Mouse (Mus musculus): ENCODE results near the gene Tex19.1. TPM values are rescaled to one million over a fixed set of nuclear protein-coding genes. Genes with fewer than 3 reads are reported as not detected.
"Not testable (repeated sequence)": the region's sequence is repeated elsewhere in the genome, so short reads cannot be mapped to it uniquely, and the experiment has no call there.

Tex19.1 gene
- not detected in 2 replicates for polyA plus RNA-seq (2014; fragmentation: Nextera tagmentation; extraction: Ambion mirVana)

DNA sequence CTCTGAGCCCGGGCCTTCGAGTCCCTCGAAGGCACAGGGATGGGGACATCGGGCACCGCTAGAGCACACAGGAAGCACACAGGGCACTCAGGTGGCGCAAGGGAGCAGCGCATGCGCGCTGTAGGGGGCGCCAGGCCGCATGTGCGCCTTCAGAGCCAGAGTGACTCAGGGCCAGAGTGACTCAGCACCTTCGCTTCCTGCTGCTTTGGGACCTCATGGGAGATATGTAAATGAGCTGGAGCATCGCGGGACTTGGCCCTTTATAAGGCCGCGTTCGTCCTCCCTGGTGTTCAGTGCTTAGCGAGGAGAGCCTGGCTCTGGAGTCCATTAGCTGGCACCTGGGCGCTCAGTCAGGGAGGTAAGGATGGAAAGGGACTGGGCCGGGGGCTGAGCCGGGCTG is at the start of gene Tex19.1:
Gene Tex19.1 (plus strand): TSS at position 279 of the 400 bp plus-strand sequence.
- H3K27ac ChIP-seq (ENCODE audit: low read depth, low read length): no peak within 1 kb of the TSS

GRCm38 (mm10) chr11:121099762-121100161 is 46.2 kb upstream of the Tex19.1 start:
- H3K9ac ChIP-seq (ENCODE audit: low read length): no peak overlapping the region
- H3K27ac ChIP-seq (ENCODE audit: low read depth, low read length): no peak overlapping the region
- no peak overlapping the region for H3K4me3 ChIP-seq (ENCODE audit: low read depth, low read length)
- no peaks in the 10 kb centered on the region for H3K4me1 ChIP-seq (replicated peaks; ENCODE audit: control insufficient read depth, insufficient read depth, low read length)
- ATAC-seq (replicated peaks; ENCODE audit: low FRiP score) (no peak), DNase-seq (ENCODE audit: low spot score) (no peak)
- no peaks in the 10 kb centered on the region for H3K36me3 ChIP-seq (ENCODE audit: control insufficient read depth, insufficient read depth, low read length)
- no peaks in the 10 kb centered on the region for H3K27me3 ChIP-seq (ENCODE audit: control insufficient read depth, insufficient read depth, low read length)
- WGBS: 81% methylated on average over 7 of the region's 7 CpGs
- H3K9me3 ChIP-seq (ENCODE audit: control insufficient read depth, low read length): no peaks in the 10 kb centered on the region
- H3K4me2 ChIP-seq (ENCODE audit: low read depth, low read length, severe bottlenecking): no peak overlapping the region

More for the DNA sequence above, at the start of gene Tex19.1:
- Histone ChIP-seq H3K9ac (ENCODE audit: low read length) (no peak within 1 kb of the TSS), H3K4me2 (ENCODE audit: low read depth, low read length, severe bottlenecking) (no peak within 1 kb of the TSS), H3K9me3 (ENCODE audit: control insufficient read depth, low read length) (no peaks in the 10 kb centered on the region), H3K4me1 (replicated peaks; ENCODE audit: control insufficient read depth, insufficient read depth, low read length) (no peaks in the 10 kb centered on the region), H3K27me3 (ENCODE audit: control insufficient read depth, insufficient read depth, low read length) (no peaks in the 10 kb centered on the region), H3K4me3 (ENCODE audit: low read depth, low read length) (no peak within 1 kb of the TSS), H3K36me3 (ENCODE audit: control insufficient read depth, insufficient read depth, low read length) (no peaks in the 10 kb centered on the region)
- DNase-seq (ENCODE audit: low spot score): no peak
- WGBS: 93% methylated on average over 22 of the region's 22 CpGs
- no peak for ATAC-seq (replicated peaks; ENCODE audit: low FRiP score)

GRCm38 (mm10) chr11:121100692-121101091 is 45.3 kb upstream of the Tex19.1 start:
- Histone ChIP-seq H3K4me2 (ENCODE audit: low read depth, low read length, severe bottlenecking) (no peak overlapping the region), H3K36me3 (ENCODE audit: control insufficient read depth, insufficient read depth, low read length) (no peaks in the 10 kb centered on the region), H3K27me3 (ENCODE audit: control insufficient read depth, insufficient read depth, low read length) (no peaks in the 10 kb centered on the region), H3K9ac (ENCODE audit: low read length) (no peak overlapping the region), H3K4me3 (ENCODE audit: low read depth, low read length) (no peak overlapping the region), H3K4me1 (replicated peaks; ENCODE audit: control insufficient read depth, insufficient read depth, low read length) (no peaks in the 10 kb centered on the region), H3K9me3 (ENCODE audit: control insufficient read depth, low read length) (no peaks in the 10 kb centered on the region), H3K27ac (ENCODE audit: low read depth, low read length) (no peak overlapping the region)
- no peak for ATAC-seq (replicated peaks; ENCODE audit: low FRiP score)
- WGBS: 76% methylated on average over 7 of the region's 7 CpGs
- no peak for DNase-seq (ENCODE audit: low spot score)

DNA sequence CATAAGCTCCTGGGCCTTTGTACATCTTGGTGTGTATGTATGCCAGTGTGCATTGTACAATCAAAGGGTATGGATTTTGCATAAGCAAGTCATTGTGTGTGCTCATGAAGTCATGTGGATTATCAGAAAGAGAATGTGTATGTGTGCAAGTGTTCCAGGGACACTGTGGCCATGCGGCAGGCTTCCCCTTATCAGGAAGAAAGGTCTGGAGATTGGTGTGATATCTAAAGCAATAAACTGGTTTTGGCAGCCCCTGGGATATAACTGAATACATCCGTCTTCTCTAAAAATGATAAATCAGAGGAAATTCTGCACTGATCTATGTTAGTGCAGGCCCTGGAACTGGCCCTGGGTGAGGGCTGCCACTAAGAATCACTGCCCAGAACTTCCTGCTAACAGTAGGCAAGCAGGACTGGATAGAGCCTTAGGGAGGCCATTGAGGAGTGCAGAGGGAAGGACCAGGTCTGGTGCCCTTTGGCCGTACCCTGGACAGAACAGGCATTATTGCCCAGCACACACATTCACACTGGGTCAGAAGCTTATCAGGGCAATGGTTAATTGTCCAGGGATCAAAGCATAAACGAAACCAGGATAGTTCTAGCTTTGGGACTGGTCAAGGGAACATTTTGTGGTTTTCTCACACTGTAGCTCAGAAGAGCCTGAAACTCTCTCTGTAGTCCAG is 44.7 kb upstream of the Tex19.1 start:
- H3K27me3 ChIP-seq (ENCODE audit: control insufficient read depth, insufficient read depth, low read length): no peaks in the 10 kb centered on the region
- no peak for DNase-seq (ENCODE audit: low spot score)
- H3K4me3 ChIP-seq (ENCODE audit: low read depth, low read length): no peak overlapping the region
- no peaks in the 10 kb centered on the region for H3K4me1 ChIP-seq (replicated peaks; ENCODE audit: control insufficient read depth, insufficient read depth, low read length)
- no peak overlapping the region for H3K27ac ChIP-seq (ENCODE audit: low read depth, low read length)
- no peak overlapping the region for H3K4me2 ChIP-seq (ENCODE audit: low read depth, low read length, severe bottlenecking)
- no peak overlapping the region for H3K9ac ChIP-seq (ENCODE audit: low read length)
- H3K36me3 ChIP-seq (ENCODE audit: control insufficient read depth, insufficient read depth, low read length): no peaks in the 10 kb centered on the region
- H3K9me3 ChIP-seq (ENCODE audit: control insufficient read depth, low read length): no peaks in the 10 kb centered on the region
- no peak for ATAC-seq (replicated peaks; ENCODE audit: low FRiP score)
- WGBS: 87% methylated on average over 4 of the region's 4 CpGs

GRCm38 (mm10) chr11:121107242-121107641 is 38.7 kb upstream of the Tex19.1 start:
- H3K4me2 ChIP-seq (ENCODE audit: low read depth, low read length, severe bottlenecking); H3K4me3 ChIP-seq (ENCODE audit: low read depth, low read length); DNase-seq (ENCODE audit: low spot score); H3K36me3 ChIP-seq (ENCODE audit: control insufficient read depth, insufficient read depth, low read length); H3K27ac ChIP-seq (ENCODE audit: low read depth, low read length); H3K27me3 ChIP-seq (ENCODE audit: control insufficient read depth, insufficient read depth, low read length); H3K4me1 ChIP-seq (replicated peaks; ENCODE audit: control insufficient read depth, insufficient read depth, low read length); ATAC-seq (replicated peaks; ENCODE audit: low FRiP score); H3K9ac ChIP-seq (ENCODE audit: low read length); H3K9me3 ChIP-seq (ENCODE audit: control insufficient read depth, low read length): not testable (repeated sequence)
- 70% methylated on average over 1 of the region's 1 CpGs for WGBS

DNA sequence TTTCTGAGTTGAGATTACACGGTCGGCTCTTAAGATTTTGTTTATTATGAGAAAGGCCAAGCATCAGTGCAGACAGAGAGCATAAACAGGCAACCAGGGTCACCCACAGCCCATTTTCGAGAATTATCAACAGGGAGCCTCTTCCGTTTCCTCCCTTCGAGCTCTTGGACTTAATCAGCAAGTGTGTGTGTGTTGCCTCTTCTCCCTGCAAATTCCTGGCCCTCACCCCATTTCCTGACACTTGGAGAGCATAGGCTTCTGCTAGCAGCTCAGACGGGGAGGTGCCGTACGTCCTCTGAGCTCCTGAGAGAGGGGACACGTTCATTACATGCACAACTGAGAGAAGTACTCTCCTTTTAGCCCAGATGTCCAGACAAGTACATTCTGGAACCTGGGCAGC is 37.9 kb upstream of the Tex19.1 start:
- ATAC-seq (replicated peaks; ENCODE audit: low FRiP score): no peak
- no peak overlapping the region for H3K4me2 ChIP-seq (ENCODE audit: low read depth, low read length, severe bottlenecking)
- H3K36me3 ChIP-seq (ENCODE audit: control insufficient read depth, insufficient read depth, low read length): no peaks in the 10 kb centered on the region
- H3K27me3 ChIP-seq (ENCODE audit: control insufficient read depth, insufficient read depth, low read length): no peaks in the 10 kb centered on the region
- no peak overlapping the region for H3K9ac ChIP-seq (ENCODE audit: low read length)
- H3K27ac ChIP-seq (ENCODE audit: low read depth, low read length): no peak overlapping the region
- H3K9me3 ChIP-seq (ENCODE audit: control insufficient read depth, low read length): no peaks in the 10 kb centered on the region
- no peaks in the 10 kb centered on the region for H3K4me1 ChIP-seq (replicated peaks; ENCODE audit: control insufficient read depth, insufficient read depth, low read length)
- H3K4me3 ChIP-seq (ENCODE audit: low read depth, low read length): no peak overlapping the region
- DNase-seq (ENCODE audit: low spot score): no peak
- WGBS: 80% methylated on average over 9 of the region's 9 CpGs

DNA sequence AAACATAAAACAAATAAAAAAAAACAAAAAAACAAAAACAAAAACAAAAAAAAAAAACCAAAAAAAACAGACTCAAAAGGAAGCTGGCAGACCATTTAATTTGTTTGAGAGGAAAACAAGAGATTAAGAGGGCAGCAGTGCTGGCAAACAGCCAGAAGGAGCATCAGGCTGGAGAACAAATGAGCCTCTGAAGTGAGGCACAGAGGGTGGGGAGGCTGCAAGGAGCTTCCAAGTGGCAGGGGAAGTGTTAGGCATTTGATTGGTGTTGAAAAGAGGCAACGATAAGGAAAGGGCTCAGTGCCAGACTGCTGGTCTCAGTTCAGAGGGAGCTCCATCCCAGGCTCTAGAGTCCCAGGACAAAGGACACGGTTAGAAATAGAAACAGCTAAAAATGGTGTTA is 36.0 kb upstream of the Tex19.1 start:
- peak; percentile 76 for DNase-seq (ENCODE audit: low spot score)
- ATAC-seq (replicated peaks; ENCODE audit: low FRiP score): no peak; the same call in 1 of the 2 replicates
- Histone ChIP-seq H3K27me3 (ENCODE audit: control insufficient read depth, insufficient read depth, low read length) (no peaks in the 10 kb centered on the region), H3K9me3 (ENCODE audit: control insufficient read depth, low read length) (no peaks in the 10 kb centered on the region), H3K36me3 (ENCODE audit: control insufficient read depth, insufficient read depth, low read length) (no peaks in the 10 kb centered on the region), H3K27ac (ENCODE audit: low read depth, low read length) (no peak overlapping the region), H3K4me1 (replicated peaks; ENCODE audit: control insufficient read depth, insufficient read depth, low read length) (no peaks in the 10 kb centered on the region), H3K4me3 (ENCODE audit: low read depth, low read length) (no peak overlapping the region), H3K9ac (ENCODE audit: low read length) (no peak overlapping the region), H3K4me2 (ENCODE audit: low read depth, low read length, severe bottlenecking) (no peak overlapping the region)
- WGBS: 24% methylated on average over 2 of the region's 2 CpGs

GRCm38 (mm10) chr11:121111051-121111450 is 34.9 kb upstream of the Tex19.1 start:
- H3K27ac ChIP-seq (ENCODE audit: low read depth, low read length): no peak overlapping the region
- H3K4me1 ChIP-seq (replicated peaks; ENCODE audit: control insufficient read depth, insufficient read depth, low read length): no peaks in the 10 kb centered on the region
- ATAC-seq (replicated peaks; ENCODE audit: low FRiP score) (no peak), DNase-seq (ENCODE audit: low spot score) (no peak)
- no peak overlapping the region for H3K4me2 ChIP-seq (ENCODE audit: low read depth, low read length, severe bottlenecking)
- no peak overlapping the region for H3K9ac ChIP-seq (ENCODE audit: low read length)
- H3K27me3 ChIP-seq (ENCODE audit: control insufficient read depth, insufficient read depth, low read length): no peaks in the 10 kb centered on the region
- H3K4me3 ChIP-seq (ENCODE audit: low read depth, low read length): no peak overlapping the region
- 86% methylated on average over 3 of the region's 3 CpGs for WGBS
- H3K9me3 ChIP-seq (ENCODE audit: control insufficient read depth, low read length): no peaks in the 10 kb centered on the region
- H3K36me3 ChIP-seq (ENCODE audit: control insufficient read depth, insufficient read depth, low read length): no peaks in the 10 kb centered on the region

- Histone ChIP-seq H3K27ac (ENCODE audit: low read depth, low read length) (no peak overlapping the region), H3K4me1 (replicated peaks; ENCODE audit: control insufficient read depth, insufficient read depth, low read length) (no peaks in the 10 kb centered on the region), H3K27me3 (ENCODE audit: control insufficient read depth, insufficient read depth, low read length) (no peaks in the 10 kb centered on the region), H3K36me3 (ENCODE audit: control insufficient read depth, insufficient read depth, low read length) (no peaks in the 10 kb centered on the region), H3K4me2 (ENCODE audit: low read depth, low read length, severe bottlenecking) (no peak overlapping the region), H3K9me3 (ENCODE audit: control insufficient read depth, low read length) (no peaks in the 10 kb centered on the region), H3K4me3 (ENCODE audit: low read depth, low read length) (no peak overlapping the region), H3K9ac (ENCODE audit: low read length) (no peak overlapping the region)
- WGBS: 80% methylated on average over 1 of the region's 1 CpGs
- DNase-seq (ENCODE audit: low spot score) (no peak), ATAC-seq (replicated peaks; ENCODE audit: low FRiP score) (no peak)
Measured at GRCm38 (mm10) chr11:121111601-121112000, 34.3 kb upstream of the Tex19.1 start.

Data from forebrain, embryonic 11.5 days (tissue).